Mouse (Mus musculus): ENCODE measurements at regions not wholly inside any gene's neighbourhood (a gene's known extent, or its start where the extent isn't known, plus 50 kb on each side); places are given as distances from the start of the nearest gene placed in this dataset.

- no peak for DNase-seq (ENCODE audit: low read depth, low spot score)
Measured at GRCm38 (mm10) chr15:97127771-97128170, 72.0 kb upstream of the Slc38a4 start.

GRCm38 (mm10) chr15:97125836-97126822, 70.4 kb upstream of the Slc38a4 start:
- DNase-seq (ENCODE audit: low read depth, low spot score) = no peak

DNA sequence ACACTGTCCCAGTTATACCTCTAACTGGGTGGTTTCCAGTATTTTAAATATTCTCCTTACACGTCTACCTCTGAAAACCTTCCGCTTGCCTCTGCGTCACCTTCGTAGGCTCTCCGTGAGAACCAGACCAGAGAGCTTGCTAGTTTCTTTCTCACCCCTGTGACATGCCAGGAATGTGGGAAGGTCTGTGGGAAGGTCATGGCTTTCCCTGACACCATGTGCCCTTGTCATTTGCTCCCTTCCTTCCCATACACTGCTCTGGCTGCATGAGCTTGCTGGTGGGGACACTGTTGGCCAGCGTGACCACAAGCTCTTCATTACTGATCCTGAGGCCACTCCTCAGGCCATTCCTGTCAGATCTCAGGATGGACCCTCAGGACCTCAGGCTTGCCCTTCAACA, 66.5 kb upstream of the Slc38a4 start:
- DNase-seq (ENCODE audit: low read depth, low spot score) = no peak

DNA sequence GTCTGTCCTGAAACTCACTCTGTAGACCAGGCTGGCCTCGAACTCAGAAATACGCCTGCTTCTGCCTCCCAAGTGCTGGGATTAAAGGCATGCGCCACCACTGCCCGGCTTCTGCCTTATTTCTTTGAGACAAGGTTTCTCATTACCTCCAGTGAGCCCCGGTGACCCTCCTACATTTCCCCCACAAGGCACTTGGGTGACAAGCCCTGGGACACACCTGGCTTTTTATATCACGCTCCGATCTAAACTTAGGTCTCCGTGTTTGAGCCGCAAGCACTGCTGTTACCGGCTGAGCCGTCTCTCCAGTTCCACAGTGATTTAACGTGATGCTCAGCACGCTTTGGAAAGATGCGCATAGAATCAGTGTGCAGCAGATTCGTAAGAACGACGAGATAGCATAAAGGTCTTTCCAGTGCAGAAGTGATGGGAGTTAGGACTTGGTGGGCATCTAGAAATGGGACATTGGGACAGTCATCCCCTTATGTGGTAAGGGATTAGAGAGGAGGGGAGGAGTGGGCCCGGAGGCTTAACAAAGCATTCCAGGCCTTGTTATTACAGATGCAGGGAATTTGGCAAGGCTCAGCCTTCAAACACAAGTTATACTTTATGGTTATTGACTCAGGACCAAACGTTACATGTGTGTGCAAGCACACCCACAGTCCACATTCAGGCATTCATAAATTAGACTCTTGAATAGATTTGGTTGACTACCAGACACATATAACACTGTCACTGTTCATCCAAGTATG, 56.9 kb upstream of the Slc38a4 start:
- no peak for DNase-seq (ENCODE audit: low read depth, low spot score)

- no peak for DNase-seq (ENCODE audit: low read depth, low spot score)
Measured at GRCm38 (mm10) chr15:97111320-97112192, 55.8 kb upstream of the Slc38a4 start.

GRCm38 (mm10) chr15:97107779-97108178, 52.0 kb upstream of the Slc38a4 start:
- DNase-seq (ENCODE audit: low read depth, low spot score) = no peak

- DNase-seq (ENCODE audit: low read depth, low spot score) = peak; percentile 76
Measured at GRCm38 (mm10) chr15:97106556-97106955, 50.8 kb upstream of the Slc38a4 start.

Data from telencephalon, adult 2 months (tissue).